Mouse (Mus musculus) forebrain, embryonic 13.5 days (tissue): ENCODE measurements at regions not wholly inside any gene's neighbourhood (a gene's known extent, or its start where the extent isn't known, plus 50 kb on each side); places are given as distances from the start of the nearest gene placed in this dataset.
A peak's percentile ranks its signal among the peaks of the same experiment; 100 is the strongest.

ENCODE experiments used
- ATAC-seq: fragments of 200-750 bp; cut with Nextera tagmentation; 2 replicates; pipeline ENCODE4 v1.8.0; 2017
- H3K27ac ChIP-seq: fragments of 300-500 bp; sonication (generic); 2 replicates; pipeline ENCODE4 v1.5.1; 2015; ENCODE audit warnings: inconsistent platforms, mild to moderate bottlenecking, moderate library complexity
- H3K27me3 ChIP-seq: fragments of 300-500 bp; sonication (generic); 2 replicates; pipeline ENCODE4 v1.6.1; 2015; ENCODE audit warnings: mild to moderate bottlenecking, inconsistent platforms
- H3K36me3 ChIP-seq: fragments of 300-500 bp; sonication (generic); 2 replicates; pipeline ENCODE4 v1.6.1; 2015; ENCODE audit warnings: mild to moderate bottlenecking, inconsistent platforms; ENCODE audit not compliant: poor library complexity, severe bottlenecking
- H3K4me1 ChIP-seq: fragments of 300-500 bp; sonication (generic); 2 replicates; pipeline ENCODE4 v1.6.1; 2015; ENCODE audit warnings: inconsistent platforms
- H3K4me2 ChIP-seq: fragments of 300-500 bp; sonication (generic); 2 replicates; pipeline ENCODE4 v1.6.1; 2015; ENCODE audit warnings: inconsistent platforms, mild to moderate bottlenecking, moderate library complexity
- H3K4me3 ChIP-seq: fragments of 300-500 bp; sonication (generic); 2 replicates; pipeline ENCODE4 v1.5.1; 2015; ENCODE audit warnings: mild to moderate bottlenecking, inconsistent platforms
- H3K9ac ChIP-seq: fragments of 300-500 bp; sonication (generic); 2 replicates; pipeline ENCODE4 v1.6.1; 2015; ENCODE audit warnings: mild to moderate bottlenecking, inconsistent platforms
- H3K9me3 ChIP-seq: fragments of 300-500 bp; sonication (generic); replicated peaks from 2 replicates; pipeline ENCODE4 v1.6.1; 2016; ENCODE audit warnings: inconsistent platforms
- WGBS: fragments of 180-500 bp; shearing (Covaris S2); methylation state at CpG from one replicate; pipeline ENCODE4 v1.1.7; 2015; 5-methylcytosine and 5-hydroxymethylcytosine counted together

- ATAC-seq = peak; percentile 55
- Histone ChIP-seq H3K27ac (no peak overlapping the region), H3K9ac (no peak overlapping the region), H3K9me3 (no peaks in the 10 kb centered on the region), H3K27me3 (no peaks in the 10 kb centered on the region), H3K4me1 (peaks cover 6% of the 10 kb centered on the region; the same call in 1 of the 2 replicates), H3K36me3 (no peaks in the 10 kb centered on the region), H3K4me2 (no peak overlapping the region), H3K4me3 (no peak overlapping the region)
- WGBS = 62% methylated on average over 17 of the region's 17 CpGs
Measured at GRCm38 (mm10) chr10:71485063-71485762, 137.7 kb downstream of the Ipmk start.

- Histone ChIP-seq H3K27ac (no peak overlapping the region), H3K9me3 (no peaks in the 10 kb centered on the region), H3K4me1 (peaks cover 6% of the 10 kb centered on the region; the same call in 1 of the 2 replicates), H3K4me2 (no peak overlapping the region), H3K9ac (no peak overlapping the region), H3K4me3 (no peak overlapping the region), H3K36me3 (no peaks in the 10 kb centered on the region), H3K27me3 (no peaks in the 10 kb centered on the region)
- ATAC-seq = no peak
- WGBS = 87% methylated on average over 7 of the region's 7 CpGs
Measured at GRCm38 (mm10) chr10:71489791-71490190, 142.2 kb downstream of the Ipmk start.

GRCm38 (mm10) chr10:71502096-71502495 is 154.5 kb downstream of the Ipmk start:
- no peaks in the 10 kb centered on the region for H3K9me3 ChIP-seq
- 46% methylated on average over 4 of the region's 5 CpGs for WGBS
- no peak overlapping the region for H3K9ac ChIP-seq
- no peak overlapping the region for H3K4me2 ChIP-seq
- H3K27me3 ChIP-seq = no peaks in the 10 kb centered on the region
- H3K4me1 ChIP-seq = no peaks in the 10 kb centered on the region
- no peak overlapping the region for H3K27ac ChIP-seq
- H3K36me3 ChIP-seq = no peaks in the 10 kb centered on the region
- ATAC-seq = 0 out of 2 replicates have a peak, but pooled peaks have one; percentile 30
- H3K4me3 ChIP-seq = no peak overlapping the region

GRCm38 (mm10) chr10:71504219-71504618 is 156.7 kb downstream of the Ipmk start:
- Histone ChIP-seq H3K4me1 (no peaks in the 10 kb centered on the region), H3K36me3 (no peaks in the 10 kb centered on the region), H3K4me3 (no peak overlapping the region), H3K27me3 (no peaks in the 10 kb centered on the region), H3K27ac (no peak overlapping the region), H3K9ac (no peak overlapping the region), H3K9me3 (no peaks in the 10 kb centered on the region), H3K4me2 (no peak overlapping the region)
- no peak for ATAC-seq
- WGBS = 94% methylated on average over 1 of the region's 1 CpGs

GRCm38 (mm10) chr10:71525290-71525689 is 177.7 kb downstream of the Ipmk start:
- Histone ChIP-seq H3K27ac (no peak overlapping the region), H3K4me2 (no peak overlapping the region), H3K4me1 (no peaks in the 10 kb centered on the region), H3K4me3 (no peak overlapping the region), H3K9me3 (no peaks in the 10 kb centered on the region), H3K9ac (no peak overlapping the region), H3K36me3 (no peaks in the 10 kb centered on the region), H3K27me3 (no peaks in the 10 kb centered on the region)
- no peak for ATAC-seq
- WGBS = 92% methylated on average over 2 of the region's 2 CpGs

GRCm38 (mm10) chr10:71533759-71534158 is 186.2 kb downstream of the Ipmk start:
- Histone ChIP-seq H3K4me1 (no peaks in the 10 kb centered on the region), H3K27ac (no peak overlapping the region), H3K9ac (no peak overlapping the region), H3K4me2 (no peak overlapping the region), H3K9me3 (0 out of 2 replicates have a peak, but pooled peaks cover 2% of the 10 kb centered on the region), H3K27me3 (no peaks in the 10 kb centered on the region), H3K36me3 (no peaks in the 10 kb centered on the region), H3K4me3 (no peak overlapping the region)
- 91% methylated on average over 2 of the region's 2 CpGs for WGBS
- no peak for ATAC-seq

- H3K4me2 ChIP-seq = no peak overlapping the region
- no peak overlapping the region for H3K27ac ChIP-seq
- no peaks in the 10 kb centered on the region for H3K27me3 ChIP-seq
- H3K36me3 ChIP-seq = no peaks in the 10 kb centered on the region
- H3K9me3 ChIP-seq = no peaks in the 10 kb centered on the region
- no peak overlapping the region for H3K4me3 ChIP-seq
- ATAC-seq = no peak
- H3K9ac ChIP-seq = no peak overlapping the region
- WGBS = 61% methylated on average over 7 of the region's 7 CpGs
- no peaks in the 10 kb centered on the region for H3K4me1 ChIP-seq
Measured at GRCm38 (mm10) chr10:71545489-71545888, 197.9 kb downstream of the Ipmk start.

GRCm38 (mm10) chr10:71546507-71546906 is 198.9 kb downstream of the Ipmk start:
- no peaks in the 10 kb centered on the region for H3K4me1 ChIP-seq
- no peak overlapping the region for H3K4me3 ChIP-seq
- no peak overlapping the region for H3K27ac ChIP-seq
- WGBS = 88% methylated on average over 7 of the region's 7 CpGs
- H3K9ac ChIP-seq = no peak overlapping the region
- H3K4me2 ChIP-seq = no peak overlapping the region
- no peaks in the 10 kb centered on the region for H3K9me3 ChIP-seq
- H3K36me3 ChIP-seq = no peaks in the 10 kb centered on the region
- H3K27me3 ChIP-seq = no peaks in the 10 kb centered on the region
- no peak for ATAC-seq

- Histone ChIP-seq H3K9ac (no peak overlapping the region), H3K4me3 (no peak overlapping the region), H3K9me3 (no peaks in the 10 kb centered on the region), H3K4me1 (no peaks in the 10 kb centered on the region), H3K27ac (no peak overlapping the region), H3K36me3 (no peaks in the 10 kb centered on the region), H3K27me3 (no peaks in the 10 kb centered on the region), H3K4me2 (no peak overlapping the region)
- WGBS = 94% methylated on average over 10 of the region's 10 CpGs
- no peak for ATAC-seq
Measured at GRCm38 (mm10) chr10:71583716-71584115, 236.2 kb downstream of the Ipmk start.

GRCm38 (mm10) chr10:71598515-71598914 is 251.0 kb downstream of the Ipmk start:
- Histone ChIP-seq H3K27me3 (no peaks in the 10 kb centered on the region), H3K4me3 (no peak overlapping the region), H3K36me3 (no peaks in the 10 kb centered on the region), H3K4me1 (no peaks in the 10 kb centered on the region), H3K27ac (no peak overlapping the region), H3K4me2 (no peak overlapping the region), H3K9me3 (no peaks in the 10 kb centered on the region), H3K9ac (no peak overlapping the region)
- no peak for ATAC-seq
- WGBS = 95% methylated on average over 6 of the region's 6 CpGs

- no peaks in the 10 kb centered on the region for H3K27me3 ChIP-seq
- H3K4me2 ChIP-seq = no peak overlapping the region
- H3K27ac ChIP-seq = no peak overlapping the region
- no peaks in the 10 kb centered on the region for H3K4me1 ChIP-seq
- no peak for ATAC-seq
- no peak overlapping the region for H3K4me3 ChIP-seq
- no peaks in the 10 kb centered on the region for H3K9me3 ChIP-seq
- no peak overlapping the region for H3K9ac ChIP-seq
- no peaks in the 10 kb centered on the region for H3K36me3 ChIP-seq
- WGBS = 93% methylated on average over 4 of the region's 4 CpGs
Measured at GRCm38 (mm10) chr10:71613736-71614135, 266.2 kb downstream of the Ipmk start.

GRCm38 (mm10) chr10:71617156-71617555 is 269.6 kb downstream of the Ipmk start:
- WGBS = 86% methylated on average over 4 of the region's 4 CpGs
- no peak for ATAC-seq
- H3K4me2 ChIP-seq = no peak overlapping the region
- no peaks in the 10 kb centered on the region for H3K4me1 ChIP-seq
- H3K27me3 ChIP-seq = no peaks in the 10 kb centered on the region
- H3K4me3 ChIP-seq = no peak overlapping the region
- H3K9me3 ChIP-seq = no peaks in the 10 kb centered on the region
- no peaks in the 10 kb centered on the region for H3K36me3 ChIP-seq
- H3K9ac ChIP-seq = no peak overlapping the region
- H3K27ac ChIP-seq = no peak overlapping the region

- Histone ChIP-seq H3K4me2 (no peak overlapping the region), H3K4me3 (no peak overlapping the region), H3K9me3 (no peaks in the 10 kb centered on the region; the same call in 1 of the 2 replicates), H3K27ac (no peak overlapping the region), H3K4me1 (no peaks in the 10 kb centered on the region), H3K36me3 (no peaks in the 10 kb centered on the region), H3K9ac (no peak overlapping the region), H3K27me3 (no peaks in the 10 kb centered on the region)
- 87% methylated on average over 3 of the region's 3 CpGs for WGBS
- no peak for ATAC-seq
Measured at GRCm38 (mm10) chr10:71646071-71646470, 298.5 kb downstream of the Ipmk start.
